Mouse (Mus musculus) forebrain, embryonic 16.5 days (tissue): ENCODE results near the gene Nfkbia. TPM values are rescaled to one million over a fixed set of nuclear protein-coding genes. Genes with fewer than 3 reads are reported as not detected.

Experiments
- ATAC-seq: fragments of 200-750 bp; cut with Nextera tagmentation; 2 replicates; pipeline ENCODE4 v1.8.0; 2017; ENCODE audit warnings: mild to moderate bottlenecking, moderate library complexity
- H3K27ac ChIP-seq: fragments of 300-500 bp; sonication (generic); 2 replicates; pipeline ENCODE4 v1.5.1; 2014; ENCODE audit warnings: low read length, control low read depth
- H3K27me3 ChIP-seq: fragments of 300-500 bp; sonication (generic); replicated peaks from 2 replicates; pipeline ENCODE4 v1.6.1; 2014; ENCODE audit warnings: low read length; ENCODE audit not compliant: control insufficient read depth, insufficient read depth
- H3K36me3 ChIP-seq: fragments of 300-500 bp; sonication (generic); 2 replicates; pipeline ENCODE4 v1.6.1; 2014; ENCODE audit not compliant: control insufficient read depth, insufficient read depth
- H3K4me1 ChIP-seq: fragments of 300-500 bp; sonication (generic); replicated peaks from 2 replicates; pipeline ENCODE4 v1.6.1; 2014; ENCODE audit warnings: low read length; ENCODE audit not compliant: control insufficient read depth, insufficient read depth
- H3K4me2 ChIP-seq: fragments of 300-500 bp; sonication (generic); 2 replicates; pipeline ENCODE4 v1.6.1; 2014; ENCODE audit warnings: mild to moderate bottlenecking, low read length, control low read depth
- H3K4me3 ChIP-seq: fragments of 300-500 bp; sonication (generic); replicated peaks from 2 replicates; pipeline ENCODE4 v1.5.1; 2014; ENCODE audit warnings: mild to moderate bottlenecking, low read length, control low read depth
- H3K9ac ChIP-seq: fragments of 300-500 bp; sonication (generic); replicated peaks from 2 replicates; pipeline ENCODE4 v1.6.1; 2014; ENCODE audit warnings: low read depth, low read length, control low read depth
- H3K9me3 ChIP-seq: fragments of 300-500 bp; sonication (generic); 2 replicates; pipeline ENCODE4 v1.6.1; 2016; ENCODE audit warnings: low read length; ENCODE audit not compliant: control insufficient read depth
- WGBS: fragments of 180-500 bp; shearing (Covaris S2); extraction: QIAGEN DNeasy Blood & Tissue Kit; methylation state at CpG from one replicate; pipeline ENCODE4 v1.1.7; 2014; 5-methylcytosine and 5-hydroxymethylcytosine counted together
- polyA plus RNA-seq: library from polyadenylated mRNA; unstranded; fragments of >200 nt; fragmentation: Nextera tagmentation; extraction: Ambion mirVana; gene quantifications from 2 replicates; pipeline ENCODE4 v1.2.1, GENCODE M21; 2015

Gene Nfkbia
- polyA plus RNA-seq, 1 experiment from 2014 or later: 58.5 TPM

- no peak overlapping the region for H3K4me2 ChIP-seq
- no peaks in the 10 kb centered on the region for H3K36me3 ChIP-seq
- peaks cover 19% of the 10 kb centered on the region for H3K4me1 ChIP-seq
- no peak overlapping the region for H3K9ac ChIP-seq
- no peak for ATAC-seq
- no peaks in the 10 kb centered on the region for H3K9me3 ChIP-seq
- no peak overlapping the region for H3K27ac ChIP-seq
- no peaks in the 10 kb centered on the region for H3K27me3 ChIP-seq
- 95% methylated on average over 2 of the region's 2 CpGs for WGBS
- H3K4me3 ChIP-seq: no peak overlapping the region
Measured at GRCm38 (mm10) chr12:55449048-55449447, 43.4 kb downstream of the Nfkbia start.

GRCm38 (mm10) chr12:55448457-55448856, 44.0 kb downstream of the Nfkbia start:
- H3K27me3 ChIP-seq: no peaks in the 10 kb centered on the region
- no peak overlapping the region for H3K4me3 ChIP-seq
- no peaks in the 10 kb centered on the region for H3K36me3 ChIP-seq
- peaks cover 19% of the 10 kb centered on the region for H3K4me1 ChIP-seq
- H3K9ac ChIP-seq: no peak overlapping the region
- WGBS: 71% methylated on average over 2 of the region's 2 CpGs
- H3K9me3 ChIP-seq: no peaks in the 10 kb centered on the region
- ATAC-seq: no peak
- no peak overlapping the region for H3K4me2 ChIP-seq
- H3K27ac ChIP-seq: no peak overlapping the region

GRCm38 (mm10) chr12:55447396-55447760, 45.1 kb downstream of the Nfkbia start:
- no peak for ATAC-seq
- 76% methylated on average over 11 of the region's 11 CpGs for WGBS
- Histone ChIP-seq H3K9ac (no peak overlapping the region), H3K4me2 (no peak overlapping the region), H3K27me3 (no peaks in the 10 kb centered on the region), H3K36me3 (no peaks in the 10 kb centered on the region), H3K4me3 (no peak overlapping the region), H3K4me1 (peaks cover 24% of the 10 kb centered on the region), H3K9me3 (no peaks in the 10 kb centered on the region), H3K27ac (peak overlapping the region; percentile 62)

GRCm38 (mm10) chr12:55446746-55447395, 45.6 kb downstream of the Nfkbia start:
- Histone ChIP-seq H3K4me2 (peak overlapping the region; percentile 12; the same call in 1 of the 2 replicates), H3K36me3 (no peaks in the 10 kb centered on the region), H3K9ac (no peak overlapping the region), H3K9me3 (no peaks in the 10 kb centered on the region), H3K4me3 (no peak overlapping the region), H3K27me3 (no peaks in the 10 kb centered on the region), H3K27ac (peak overlapping the region; percentile 62), H3K4me1 (peaks cover 24% of the 10 kb centered on the region)
- peak; percentile 97 for ATAC-seq
- 8% methylated on average over 13 of the region's 13 CpGs for WGBS

DNA sequence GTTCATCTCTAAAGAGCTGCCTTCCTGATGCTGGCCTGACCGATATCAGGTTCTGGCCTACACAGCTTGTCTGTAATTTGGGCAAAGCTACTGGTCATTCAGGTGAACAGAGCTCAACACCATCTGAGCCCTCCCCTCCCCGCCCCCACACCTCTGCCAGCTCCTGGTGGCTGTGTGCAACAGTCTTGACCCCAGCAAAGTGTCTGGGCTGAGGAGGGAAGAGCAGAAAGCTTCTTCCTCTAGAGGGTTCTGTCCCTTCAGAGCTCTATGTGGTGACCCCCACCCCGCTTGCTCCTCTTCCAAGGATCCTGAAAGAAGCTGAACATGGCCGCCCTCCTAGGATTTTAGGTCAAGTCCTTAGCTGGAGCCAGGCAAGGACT, 46.1 kb downstream of the Nfkbia start:
- Histone ChIP-seq H3K4me2 (no peak overlapping the region), H3K9ac (no peak overlapping the region), H3K4me1 (peaks cover 24% of the 10 kb centered on the region), H3K4me3 (no peak overlapping the region), H3K27ac (peak overlapping the region; percentile 62), H3K36me3 (no peaks in the 10 kb centered on the region), H3K27me3 (no peaks in the 10 kb centered on the region), H3K9me3 (no peaks in the 10 kb centered on the region)
- no peak for ATAC-seq
- 77% methylated on average over 4 of the region's 4 CpGs for WGBS

DNA sequence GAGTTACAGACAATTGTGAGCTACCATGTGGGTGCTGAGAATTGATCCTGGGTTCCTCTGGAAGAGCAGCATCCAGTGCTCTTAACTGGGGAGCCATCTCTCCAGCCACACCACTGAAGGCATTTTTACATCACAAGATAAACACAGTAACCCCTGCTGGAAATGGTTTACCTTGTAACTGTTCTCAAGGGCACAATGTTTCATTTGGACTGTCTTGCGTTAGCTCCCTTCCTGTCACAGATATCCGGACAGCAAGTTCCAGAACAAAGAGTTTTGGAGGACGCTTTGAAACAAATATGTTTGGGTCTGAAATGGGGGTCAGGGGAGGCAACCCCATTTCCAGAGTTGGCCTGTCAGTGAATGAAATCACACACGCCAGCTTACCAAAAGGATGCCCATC, 46.9 kb downstream of the Nfkbia start:
- Histone ChIP-seq H3K9ac (no peak overlapping the region), H3K4me1 (peaks cover 24% of the 10 kb centered on the region), H3K4me3 (no peak overlapping the region), H3K36me3 (no peaks in the 10 kb centered on the region), H3K27me3 (no peaks in the 10 kb centered on the region), H3K4me2 (no peak overlapping the region), H3K9me3 (no peaks in the 10 kb centered on the region), H3K27ac (no peak overlapping the region)
- 93% methylated on average over 4 of the region's 4 CpGs for WGBS
- no peak for ATAC-seq

GRCm38 (mm10) chr12:55444031-55444451, 48.4 kb downstream of the Nfkbia start:
- Histone ChIP-seq H3K4me1 (peaks cover 24% of the 10 kb centered on the region), H3K4me2 (no peak overlapping the region), H3K4me3 (no peak overlapping the region), H3K36me3 (no peaks in the 10 kb centered on the region), H3K27ac (no peak overlapping the region), H3K27me3 (no peaks in the 10 kb centered on the region), H3K9me3 (no peaks in the 10 kb centered on the region), H3K9ac (no peak overlapping the region)
- WGBS: 88% methylated on average over 4 of the region's 4 CpGs
- no peak for ATAC-seq

GRCm38 (mm10) chr12:55442861-55443850, 49.3 kb downstream of the Nfkbia start:
- peaks cover 32% of the 10 kb centered on the region for H3K4me1 ChIP-seq
- H3K4me3 ChIP-seq: no peak overlapping the region
- ATAC-seq: no peak
- no peak overlapping the region for H3K9ac ChIP-seq
- no peaks in the 10 kb centered on the region for H3K36me3 ChIP-seq
- no peaks in the 10 kb centered on the region for H3K9me3 ChIP-seq
- WGBS: 58% methylated on average over 9 of the region's 9 CpGs
- H3K4me2 ChIP-seq: no peak overlapping the region
- H3K27me3 ChIP-seq: no peaks in the 10 kb centered on the region
- no peak overlapping the region for H3K27ac ChIP-seq

- ATAC-seq: no peak
- Histone ChIP-seq H3K36me3 (no peaks in the 10 kb centered on the region), H3K4me1 (peaks cover 29% of the 10 kb centered on the region), H3K27me3 (no peaks in the 10 kb centered on the region), H3K9me3 (no peaks in the 10 kb centered on the region), H3K9ac (no peak overlapping the region), H3K4me3 (no peak overlapping the region), H3K27ac (no peak overlapping the region), H3K4me2 (no peak overlapping the region)
- 90% methylated on average over 1 of the region's 1 CpGs for WGBS
Measured at GRCm38 (mm10) chr12:55442245-55442644, 50.2 kb downstream of the Nfkbia start.
